Mouse (Mus musculus) CH12.LX (cell line): ENCODE data around the gene Ccr10. TPM values are rescaled to one million over a fixed set of nuclear protein-coding genes. Genes with fewer than 3 reads are reported as not detected.
A peak's percentile ranks its signal among the peaks of the same experiment; 100 is the strongest.

Experiments used
- DNase-seq: peaks from one replicate; pipeline ENCODE4 v3.0.0-alpha.2; 2013; ENCODE audit errors: extremely low read depth
- H3K27ac ChIP-seq: 2 replicates; pipeline ENCODE4 v1.5.1; 2012; ENCODE audit warnings: low read depth, mild to moderate bottlenecking, control low read depth, moderate library complexity; ENCODE audit not compliant: insufficient read depth
- H3K27me3 ChIP-seq: replicated peaks from 2 replicates; pipeline ENCODE3; 2012; ENCODE audit warnings: inconsistent platforms
- H3K36me3 ChIP-seq, 2 experiments: replicated peaks in 1 of 2; 2 replicates each; pipeline versions ENCODE3 to v1.6.1; 2012; ENCODE audit warnings: inconsistent platforms in 1 of 2, low read length in 1 of 2, mild to moderate bottlenecking in 1 of 2, mixed read lengths in 1 of 2, moderate library complexity in 1 of 2; ENCODE audit not compliant: control insufficient read depth in 1 of 2, insufficient read depth in 1 of 2
- H3K4me1 ChIP-seq, 2 experiments: 2 replicates each; pipeline ENCODE4 v1.6.1; 2012; ENCODE audit warnings: inconsistent platforms in 1 of 2, moderate library complexity in 1 of 2; ENCODE audit not compliant: insufficient read depth in 2 of 2, control insufficient read depth in 1 of 2
- H3K4me2 ChIP-seq: 2 replicates; pipeline ENCODE4 v1.6.1; 2012; ENCODE audit warnings: low read depth, mild to moderate bottlenecking, control low read depth; ENCODE audit not compliant: poor library complexity, insufficient read depth, severe bottlenecking
- H3K4me3 ChIP-seq, 3 experiments: fragments of 150-350 bp in 1 of 3; sonication (generic) in 1 of 3; replicated peaks in 1 of 3; 2 replicates each; pipeline versions ENCODE3 to v1.5.1; 2011 to 2012; ENCODE audit warnings: low read depth in 2 of 3, low read length in 2 of 3, mild to moderate bottlenecking in 2 of 3, moderate library complexity in 2 of 3, control low read depth in 1 of 3, improper control_type of control experiment in 1 of 3, inconsistent platforms in 1 of 3, mixed read lengths in 1 of 3; ENCODE audit not compliant: poor library complexity in 1 of 3
- H3K79me2 ChIP-seq: replicated peaks from 2 replicates; pipeline ENCODE4 v1.6.1; 2012; ENCODE audit warnings: mild to moderate bottlenecking, moderate library complexity; ENCODE audit not compliant: control insufficient read depth, poor library complexity, insufficient read depth, severe bottlenecking; ENCODE audit errors: extremely low read depth
- H3K9ac ChIP-seq: 2 replicates; pipeline ENCODE4 v1.6.1; 2012; ENCODE audit warnings: low read depth, mild to moderate bottlenecking, control low read depth, moderate library complexity; ENCODE audit not compliant: insufficient read depth
- H3K9me3 ChIP-seq: replicated peaks from 2 replicates; pipeline ENCODE3; 2012; ENCODE audit warnings: low read length, inconsistent platforms, mixed read lengths
- BHLHE40 ChIP-seq: IDR thresholded peaks from 2 replicates; pipeline ENCODE4 v1.6.1; 2011; ENCODE audit warnings: mild to moderate bottlenecking, low read depth, low read length, improper control_type of control experiment
- CHD1 ChIP-seq: IDR thresholded peaks from 2 replicates; pipeline ENCODE4 v1.6.1; 2012; ENCODE audit warnings: low read depth, low read length, improper control_type of control experiment, inconsistent platforms
- CHD2 ChIP-seq: IDR thresholded peaks from 2 replicates; pipeline ENCODE4 v1.6.1; 2011; ENCODE audit warnings: low read length, improper control_type of control experiment
- CTCF ChIP-seq, 2 experiments: IDR thresholded peaks in 1 of 2; conservative IDR thresholded peaks in 1 of 2; 2 replicates each; pipeline ENCODE4 v1.5.1; 2011 to 2012; ENCODE audit warnings: low read depth in 2 of 2, low read length in 2 of 2, improper control_type of control experiment in 1 of 2, inconsistent platforms in 1 of 2, mild to moderate bottlenecking in 1 of 2, moderate library complexity in 1 of 2
- EP300 ChIP-seq: IDR thresholded peaks from 2 replicates; pipeline ENCODE4 v1.6.1; 2011; ENCODE audit warnings: low read length, improper control_type of control experiment
- HCFC1 ChIP-seq: IDR thresholded peaks from 2 replicates; pipeline ENCODE4 v1.6.1; 2012; ENCODE audit warnings: low read depth, mild to moderate bottlenecking, inconsistent platforms, low read length, improper control_type of control experiment
- IRF4 ChIP-seq: IDR thresholded peaks from 2 replicates; pipeline ENCODE4 v1.6.1; 2014; ENCODE audit warnings: low read depth, mild to moderate bottlenecking, inconsistent platforms, low read length, improper control_type of control experiment
- JUN ChIP-seq: IDR thresholded peaks from 2 replicates; pipeline ENCODE4 v1.6.1; 2011; ENCODE audit warnings: low read depth, mild to moderate bottlenecking, low read length, improper control_type of control experiment, moderate library complexity; ENCODE audit not compliant: insufficient read depth
- JUND ChIP-seq: conservative IDR thresholded peaks from 2 replicates; pipeline ENCODE4 v1.6.1; 2011; ENCODE audit warnings: low read depth, low read length, improper control_type of control experiment
- KAT2A ChIP-seq: IDR thresholded peaks from 2 replicates; pipeline ENCODE4 v1.6.1; 2012; ENCODE audit warnings: low read length, improper control_type of control experiment, inconsistent platforms; ENCODE audit not compliant: insufficient replicate concordance
- MAX ChIP-seq: IDR thresholded peaks from 2 replicates; pipeline ENCODE4 v1.6.1; 2011; ENCODE audit warnings: low read length, improper control_type of control experiment
- MAZ ChIP-seq: IDR thresholded peaks from 2 replicates; pipeline ENCODE4 v1.6.1; 2012; ENCODE audit warnings: low read depth, mild to moderate bottlenecking, inconsistent platforms, low read length, improper control_type of control experiment, moderate library complexity
- MXI1 ChIP-seq: IDR thresholded peaks from 2 replicates; pipeline ENCODE4 v1.6.1; 2011; ENCODE audit warnings: mild to moderate bottlenecking, low read depth, low read length, improper control_type of control experiment
- MYC ChIP-seq: IDR thresholded peaks from 2 replicates; pipeline ENCODE4 v1.6.1; 2011; ENCODE audit warnings: low read depth, mild to moderate bottlenecking, improper control_type of control experiment, low read length
- NELFE ChIP-seq: IDR thresholded peaks from 2 replicates; pipeline ENCODE4 v1.6.1; 2011; ENCODE audit warnings: low read depth, low read length, improper control_type of control experiment
- NRF1 ChIP-seq: IDR thresholded peaks from 2 replicates; pipeline ENCODE4 v1.6.1; 2014; ENCODE audit warnings: low read depth, mild to moderate bottlenecking, inconsistent platforms, low read length, improper control_type of control experiment, moderate library complexity
- POLR2A ChIP-seq: IDR thresholded peaks from 2 replicates; pipeline ENCODE4 v1.6.1; 2011; ENCODE audit warnings: low read depth, mild to moderate bottlenecking, improper control_type of control experiment, low read length
- POLR2AphosphoS2 ChIP-seq: IDR thresholded peaks from 2 replicates; pipeline ENCODE4 v1.6.1; 2011; ENCODE audit warnings: low read depth, low read length, improper control_type of control experiment
- RAD21 ChIP-seq: IDR thresholded peaks from 2 replicates; pipeline ENCODE4 v1.6.1; 2011; ENCODE audit warnings: low read depth, mild to moderate bottlenecking, low read length, improper control_type of control experiment, moderate library complexity
- RCOR1 ChIP-seq: conservative IDR thresholded peaks from 2 replicates; pipeline ENCODE4 v1.6.1; 2012; ENCODE audit warnings: low read depth, mild to moderate bottlenecking, inconsistent platforms, low read length, improper control_type of control experiment
- SIN3A ChIP-seq: IDR thresholded peaks from 2 replicates; pipeline ENCODE4 v1.6.1; 2012; ENCODE audit warnings: low read length, improper control_type of control experiment, inconsistent platforms
- SMC3 ChIP-seq: IDR thresholded peaks from 2 replicates; pipeline ENCODE4 v1.6.1; 2011; ENCODE audit warnings: low read depth, low read length, improper control_type of control experiment
- TBP ChIP-seq: conservative IDR thresholded peaks from 2 replicates; pipeline ENCODE4 v1.6.1; 2011; ENCODE audit warnings: low read depth, low read length, improper control_type of control experiment
- TCF12 ChIP-seq: IDR thresholded peaks from 2 replicates; pipeline ENCODE4 v1.6.1; 2014; ENCODE audit warnings: low read depth, mild to moderate bottlenecking, inconsistent platforms, low read length, improper control_type of control experiment
- UBTF ChIP-seq: IDR thresholded peaks from 2 replicates; pipeline ENCODE4 v1.6.1; 2012; ENCODE audit warnings: low read depth, mild to moderate bottlenecking, inconsistent platforms, low read length, improper control_type of control experiment, moderate library complexity
- USF1 ChIP-seq: IDR thresholded peaks from 2 replicates; pipeline ENCODE4 v1.6.1; 2014; ENCODE audit warnings: low read depth, mild to moderate bottlenecking, inconsistent platforms, low read length, improper control_type of control experiment
- ZC3H11A ChIP-seq: IDR thresholded peaks from 2 replicates; pipeline ENCODE4 v1.6.1; 2012; ENCODE audit warnings: low read depth, mild to moderate bottlenecking, inconsistent platforms, low read length, improper control_type of control experiment
- dilution Hi-C: fragments of 300-500 bp; cut with MboI; formaldehyde crosslinking; loops from 2 replicates; pipeline ENCODE4 v1.14.3; 2020; ENCODE audit warnings: low sequenced_read_pairs; ENCODE audit not compliant: extremely low pct_unique_long_range_greater_than_20kb, extremely low pct_ligation_motif_present
- in situ Hi-C: fragments of 300-500 bp; cut with MboI; formaldehyde crosslinking; loops from 3 replicates; pipeline ENCODE4 v1.14.3; 2019; ENCODE audit warnings: low sequenced_read_pairs, low pct_ligation_motif_present, low pct_unique_long_range_greater_than_20kb, mixed read lengths
- polyA plus RNA-seq: library from polyadenylated mRNA; unstranded; fragments of >175 nt; gene quantifications from 2 replicates; pipeline ENCODE4 v1.2.1, GENCODE M21; 2012; ENCODE audit warnings: low read depth; ENCODE audit not compliant: insufficient read length
- total RNA-seq, 2 experiments: library from RNA; depleted of rRNA; stranded (reverse); fragments of 300-350 nt in 1 of 2; fragments of >200 nt in 1 of 2; gene quantifications; 2 replicates each; pipeline ENCODE4 v1.2.3; 2012 to 2014

Ccr10 gene
- total and polyA plus RNA-seq, 3 experiments: 12.3 to 29.6 (median 17.2) TPM

DNA sequence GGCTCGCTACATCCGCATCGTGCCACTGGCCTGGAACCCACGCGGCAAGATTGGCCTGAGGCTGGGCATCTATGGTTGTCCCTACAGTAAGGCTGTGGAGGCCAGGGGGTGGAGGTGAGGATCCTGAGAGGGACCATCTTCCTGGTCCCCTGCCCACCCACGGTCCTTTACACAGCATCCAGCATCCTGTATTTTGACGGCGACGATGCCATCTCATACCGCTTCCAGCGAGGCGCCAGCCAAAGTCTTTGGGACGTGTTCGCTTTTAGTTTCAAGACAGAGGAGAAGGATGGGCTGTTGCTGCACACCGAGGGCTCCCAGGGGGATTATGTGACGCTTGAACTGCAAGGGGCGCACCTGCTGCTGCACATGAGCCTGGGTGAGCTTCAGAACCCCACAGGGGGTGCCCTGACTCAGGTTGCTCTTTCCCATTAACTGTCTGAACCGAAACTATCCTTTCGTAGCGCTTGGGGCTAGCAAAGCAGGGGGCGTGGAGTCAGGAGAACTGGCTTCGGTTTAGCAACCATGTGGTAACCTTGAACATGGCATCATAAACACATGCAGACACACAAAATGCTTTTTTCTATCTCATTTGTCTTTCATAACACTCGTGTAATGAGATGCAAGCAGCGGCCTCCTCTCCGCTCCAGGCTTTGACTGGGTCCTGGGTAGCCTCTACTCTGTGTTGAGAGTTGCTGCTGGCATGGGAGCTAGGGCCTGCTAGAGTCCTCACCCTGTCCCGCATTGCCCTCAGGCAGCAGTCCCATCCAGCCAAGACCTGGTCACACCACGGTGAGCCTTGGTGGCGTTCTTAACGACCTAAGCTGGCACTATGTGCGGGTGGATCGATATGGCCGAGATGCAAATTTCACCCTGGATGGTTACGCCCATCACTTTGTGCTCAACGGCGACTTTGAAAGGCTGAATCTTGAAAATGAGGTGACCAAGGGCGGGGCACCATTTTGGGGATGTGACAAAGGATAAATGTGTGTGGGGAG lies 3.1 kb upstream of the Ccr10 start (continued):
- 0 out of 2 replicates have a peak, but pooled peaks have one; percentile 24 for TF ChIP-seq JUND
- no peak; the same call in none of the 2 replicates for TF ChIP-seq POLR2AphosphoS2
- no peak for TF ChIP-seq CTCF (conservative IDR thresholded peaks at IDR 0.05 in 1 of 2, IDR thresholded peaks at IDR 0.05 in 1 of 2; ENCODE audit: low read depth in 2 of 2, low read length in 2 of 2)
- no peak; the same call in 1 of the 2 replicates for TF ChIP-seq NRF1
- peak; percentile 91; the same call in 1 of the 2 replicates for TF ChIP-seq CHD1
- peak; percentile 48 for TF ChIP-seq EP300
- TF ChIP-seq TCF12: peak; percentile 59; the same call in 1 of the 2 replicates
- no peak for TF ChIP-seq ZC3H11A
- no peak for TF ChIP-seq JUN
- TF ChIP-seq MXI1: peak; percentile 93
- 0 out of 2 replicates have a peak, but pooled peaks have one; percentile 9 for TF ChIP-seq NELFE
- peak; percentile 89 for TF ChIP-seq MYC
- TF ChIP-seq HCFC1: no peak; the same call in 1 of the 2 replicates
- TF ChIP-seq UBTF: no peak

GRCm38 (mm10) chr11:101176933-101177773 lies 1.9 kb upstream of the Ccr10 start:
- no peaks in the 10 kb centered on the region for H3K9me3 ChIP-seq
- peaks cover 12% of the 10 kb centered on the region for H3K79me2 ChIP-seq
- H3K4me1 ChIP-seq: peaks cover 9 to 65% of the 10 kb centered on the region in 2 experiments
- peak overlapping the region; percentile 54 for H3K9ac ChIP-seq
- peak; percentile 85 for DNase-seq
- H3K4me3 ChIP-seq: peak overlapping the region; percentile 61 to 79 (median 68)
- H3K36me3 ChIP-seq: peaks cover 17 to 44% of the 10 kb centered on the region in 2 experiments
- TF ChIP-seq KAT2A: no peak
- TF ChIP-seq NELFE: no peak
- TF ChIP-seq CHD2: peak; percentile 58; the same call in 1 of the 2 replicates
- TF ChIP-seq TBP: 0 out of 2 replicates have a peak, but pooled peaks have one; percentile 41
- peak; percentile 47; the same call in 1 of the 2 replicates for TF ChIP-seq TCF12
- peak; percentile 56; the same call in 1 of the 2 replicates for TF ChIP-seq IRF4
- no peak for TF ChIP-seq USF1
- TF ChIP-seq SMC3: peak; percentile 82
- TF ChIP-seq CTCF (conservative IDR thresholded peaks at IDR 0.05 in 1 of 2, IDR thresholded peaks at IDR 0.05 in 1 of 2; ENCODE audit: low read depth in 2 of 2, low read length in 2 of 2): peak; percentile 51 to 94; a peak in 3 of 4 replicates
- no peak for TF ChIP-seq ZC3H11A
- TF ChIP-seq RAD21: peak; percentile 55
- peak; percentile 78 for TF ChIP-seq MAZ
- TF ChIP-seq RCOR1: no peak; the same call in 1 of the 2 replicates
- TF ChIP-seq SIN3A: peak; percentile 60
- TF ChIP-seq MAX: peak; percentile 9; the same call in 1 of the 2 replicates
- TF ChIP-seq BHLHE40: peak; percentile 24; the same call in 1 of the 2 replicates
- peak; percentile 62 for TF ChIP-seq MYC
- peak; percentile 25; the same call in 1 of the 2 replicates for TF ChIP-seq POLR2A
- TF ChIP-seq MXI1: peak; percentile 60; the same call in 1 of the 2 replicates
- dilution Hi-C loops: no loop called here
- no peaks in the 10 kb centered on the region for H3K27me3 ChIP-seq
- H3K4me2 ChIP-seq: peak overlapping the region; percentile 91
- in situ Hi-C loops: no loop called here
- H3K27ac ChIP-seq: peak overlapping the region; percentile 85
